Mouse (Mus musculus) brain, adult 2 months (tissue): Measurements from ENCODE around the gene Prkar1b.

Experiments
- DNase-seq: peaks from one replicate; pipeline ENCODE4 v3.0.0; 2011; ENCODE audit warnings: low read depth, low spot score

The Prkar1b gene

GRCm38 (mm10) chr5:139007141-139007775 lies 142.5 kb downstream of the Prkar1b start:
- DNase-seq: peak; percentile 60

- no peak for DNase-seq
Observed at GRCm38 (mm10) chr5:139004588-139004987, 145.2 kb downstream of the Prkar1b start.

GRCm38 (mm10) chr5:138999716-139000115 lies 150.1 kb downstream of the Prkar1b start:
- no peak for DNase-seq

- peak; percentile 74 for DNase-seq
Observed at GRCm38 (mm10) chr5:138997936-138998580, 151.7 kb downstream of the Prkar1b start.

GRCm38 (mm10) chr5:138997171-138997788 lies 152.5 kb downstream of the Prkar1b start, which contains the start of gene Pdgfa:
TSS of gene Pdgfa (minus strand) at chr5:138997370.
- peak; percentile 73 for DNase-seq

- peak; percentile 82 for DNase-seq
Observed at GRCm38 (mm10) chr5:138996322-138997073, 153.3 kb downstream of the Prkar1b start.

- DNase-seq: peak; percentile 84
Observed at GRCm38 (mm10) chr5:138995721-138996311, 154.0 kb downstream of the Prkar1b start.

GRCm38 (mm10) chr5:138994786-138995720 lies 154.7 kb downstream of the Prkar1b start:
- peak; percentile 89 for DNase-seq

- DNase-seq: peak; percentile 46
Observed at GRCm38 (mm10) chr5:138994108-138994785, 155.6 kb downstream of the Prkar1b start.

GRCm38 (mm10) chr5:138993371-138994107 lies 156.3 kb downstream of the Prkar1b start:
- DNase-seq: no peak

GRCm38 (mm10) chr5:138992611-138993370 lies 157.0 kb downstream of the Prkar1b start:
- peak; percentile 40 for DNase-seq

GRCm38 (mm10) chr5:138991734-138992133 lies 158.1 kb downstream of the Prkar1b start:
- no peak for DNase-seq

GRCm38 (mm10) chr5:138990659-138991380 lies 159.0 kb downstream of the Prkar1b start:
- peak; percentile 53 for DNase-seq

- DNase-seq: peak; percentile 29
Observed at GRCm38 (mm10) chr5:138989567-138989966, 160.2 kb downstream of the Prkar1b start.

GRCm38 (mm10) chr5:138988764-138989163 lies 161.0 kb downstream of the Prkar1b start:
- DNase-seq: peak; percentile 52

- no peak for DNase-seq
Observed at GRCm38 (mm10) chr5:138987994-138988393, 161.8 kb downstream of the Prkar1b start.

GRCm38 (mm10) chr5:138981921-138982320 lies 167.9 kb downstream of the Prkar1b start:
- DNase-seq: no peak

GRCm38 (mm10) chr5:138980608-138981007 lies 169.2 kb downstream of the Prkar1b start:
- DNase-seq: no peak
